Mouse (Mus musculus) hindbrain, embryonic 10.5 days (tissue): ENCODE measurements around the gene Bglap. TPM values are rescaled to one million over a fixed set of nuclear protein-coding genes. Genes with fewer than 3 reads are reported as not detected.

ENCODE experiments used
- DNase-seq: peaks from one replicate; pipeline ENCODE4 v3.0.0-alpha.2; 2017; ENCODE audit warnings: low spot score
- H3K27ac ChIP-seq: fragments of 300-500 bp; sonication (generic); 2 replicates; pipeline ENCODE4 v1.5.1; 2016; ENCODE audit warnings: mild to moderate bottlenecking, moderate library complexity
- H3K27me3 ChIP-seq: fragments of 300-500 bp; sonication (generic); 2 replicates; pipeline ENCODE4 v1.6.1; 2016; ENCODE audit warnings: mild to moderate bottlenecking; ENCODE audit not compliant: poor library complexity, insufficient read depth, severe bottlenecking
- H3K36me3 ChIP-seq: fragments of 300-500 bp; sonication (generic); 2 replicates; pipeline ENCODE4 v1.6.1; 2016; ENCODE audit warnings: mild to moderate bottlenecking, moderate library complexity
- H3K4me1 ChIP-seq: fragments of 300-500 bp; sonication (generic); replicated peaks from 2 replicates; pipeline ENCODE4 v1.6.1; 2016; ENCODE audit warnings: mild to moderate bottlenecking
- H3K4me3 ChIP-seq: fragments of 300-500 bp; sonication (generic); 2 replicates; pipeline ENCODE4 v1.5.1; 2016; ENCODE audit warnings: mild to moderate bottlenecking, moderate library complexity
- H3K9me3 ChIP-seq: fragments of 300-500 bp; sonication (generic); 2 replicates; pipeline ENCODE4 v1.6.1; 2016; ENCODE audit warnings: mild to moderate bottlenecking, moderate library complexity
- WGBS: fragments of 180-500 bp; shearing (Covaris S2); methylation state at CpG from one replicate; pipeline ENCODE4 v1.1.7; 2016; 5-methylcytosine and 5-hydroxymethylcytosine counted together
- polyA plus RNA-seq: library from polyadenylated mRNA; unstranded; fragments of >200 nt; fragmentation: Nextera tagmentation; extraction: Ambion mirVana; gene quantifications from 2 replicates; pipeline ENCODE4 v1.2.1, GENCODE M21; 2016

Bglap gene
- polyA plus RNA-seq, 1 experiment from 2014 or later, result not detected

GRCm38 (mm10) chr3:88334029-88334658, 50.1 kb downstream of the Bglap start:
- 56% methylated on average over 12 of the region's 12 CpGs for WGBS
- no peaks in the 10 kb centered on the region for H3K9me3 ChIP-seq
- H3K27me3 ChIP-seq, result no peaks in the 10 kb centered on the region
- no peak for DNase-seq
- H3K4me1 ChIP-seq, result peaks cover 45% of the 10 kb centered on the region
- 0 out of 2 replicates have a peak overlapping the region, but pooled peaks have one; percentile 36 for H3K27ac ChIP-seq
- peaks cover 34% of the 10 kb centered on the region for H3K36me3 ChIP-seq
- H3K4me3 ChIP-seq, result peak overlapping the region; percentile 14

Other genes starting within 250 kb of the Bglap start
- 10.2 and 15.1 TPM in 2 replicates for gene Mef2d, start 242.1 kb downstream of the Bglap start, polyA plus RNA-seq
- not detected in 2 replicates for gene Rhbg, start 129.8 kb downstream of the Bglap start, polyA plus RNA-seq
- not detected in 2 replicates for gene Gm38392, start 97.3 kb downstream of the Bglap start, polyA plus RNA-seq
- 14.4 and 15.4 TPM in 2 replicates for gene Tsacc, start 87.5 kb downstream of the Bglap start, polyA plus RNA-seq
- 755 and 805 TPM in 2 replicates for gene Cct3, start 87.3 kb downstream of the Bglap start, polyA plus RNA-seq
- gene Glmp, start 59.4 kb downstream of the Bglap start, polyA plus RNA-seq, result 150 and 157 TPM in 2 replicates
- 1.5 and 2.7 TPM in 2 replicates for gene Tmem79, start 48.3 kb downstream of the Bglap start, polyA plus RNA-seq
- 84.1 and 87.8 TPM in 2 replicates for gene Smg5, start 48.2 kb downstream of the Bglap start, polyA plus RNA-seq
- gene Paqr6, start 19.9 kb downstream of the Bglap start, polyA plus RNA-seq, result 0.86 and 1.4 TPM in 2 replicates
- 0.12 TPM in 1 of 2 replicates, not detected in the other for gene Bglap3, start 11.7 kb downstream of the Bglap start, polyA plus RNA-seq
- not detected in 2 replicates for gene Bglap2, start 5.8 kb downstream of the Bglap start, polyA plus RNA-seq
- 157 and 167 TPM in 2 replicates for gene Pmf1, start 25.9 kb upstream of the Bglap start, polyA plus RNA-seq
- 19.2 and 20.3 TPM in 2 replicates for gene Slc25a44, start 40.7 kb upstream of the Bglap start, polyA plus RNA-seq
- gene Sema4a, start 76.7 kb upstream of the Bglap start, polyA plus RNA-seq, result 3.8 and 8.6 TPM in 2 replicates
- 13.4 and 24.0 TPM in 2 replicates for gene Lmna, start 125.5 kb upstream of the Bglap start, polyA plus RNA-seq
- gene Mex3a, start 147.9 kb upstream of the Bglap start, polyA plus RNA-seq, result 30.7 and 31.0 TPM in 2 replicates
- gene Rab25, start 163.8 kb upstream of the Bglap start, polyA plus RNA-seq, result 2.1 and 2.9 TPM in 2 replicates
- gene Lamtor2, start 168.6 kb upstream of the Bglap start, polyA plus RNA-seq, result 173 and 180 TPM in 2 replicates
- 69.0 and 72.5 TPM in 2 replicates for gene Ubqln4, start 169.3 kb upstream of the Bglap start, polyA plus RNA-seq
- gene Ssr2, start 191.4 kb upstream of the Bglap start, polyA plus RNA-seq, result 207 and 220 TPM in 2 replicates
- gene Arhgef2, start 221.5 kb upstream of the Bglap start, polyA plus RNA-seq, result 111 and 123 TPM in 2 replicates